Mouse (Mus musculus): ENCODE data around the gene Gm5580. TPM values are rescaled to one million over a fixed set of nuclear protein-coding genes. Genes with fewer than 3 reads are reported as not detected.

Gm5580 gene
- not detected for polyA plus RNA-seq (2014; fragmentation: Illumina TruSeq; extraction: RNeasy Lipid Tissue Mini Kit (QIAGEN cat#74804); ENCODE audit: low read depth, low replicate concordance)

GRCm38 (mm10) chr6:116550841-116551240 lies at the start of gene Gm5580:
TSS of gene Gm5580 (plus strand) at chr6:116551141.

GRCm38 (mm10) chr6:116506302-116507003 lies 44.5 kb upstream of the Gm5580 start, which contains the start of gene Olfr212:
TSS of gene Olfr212 (plus strand) at chr6:116506516.

DNA sequence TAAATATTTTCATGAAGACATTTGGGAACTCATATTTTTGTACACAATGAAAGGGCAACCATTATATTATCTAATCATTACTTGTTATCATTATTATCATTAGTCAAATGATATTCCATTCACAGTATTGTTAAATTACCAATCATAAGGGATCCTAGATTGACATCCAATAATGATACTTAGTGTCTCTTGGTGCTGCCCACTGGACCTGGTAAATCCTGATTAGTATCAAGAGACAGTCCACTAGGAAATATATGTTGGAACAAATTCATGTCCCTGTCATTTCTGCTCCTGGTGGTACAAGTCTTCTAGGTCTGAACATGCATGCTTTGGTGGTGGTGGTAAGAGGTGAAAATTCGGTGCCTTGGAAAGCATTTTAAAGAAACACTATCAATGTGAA lies 12.8 kb upstream of the Gm5580 start, which contains the start of gene Olfr213:
Gene Olfr213 (plus strand): TSS at position 301 of the 400 bp plus-strand sequence.

GRCm38 (mm10) chr6:116553935-116554334 lies 3.0 kb downstream of the Gm5580 start, which contains the start of gene Olfr214:
TSS of gene Olfr214 (plus strand) at chr6:116554235.

DNA sequence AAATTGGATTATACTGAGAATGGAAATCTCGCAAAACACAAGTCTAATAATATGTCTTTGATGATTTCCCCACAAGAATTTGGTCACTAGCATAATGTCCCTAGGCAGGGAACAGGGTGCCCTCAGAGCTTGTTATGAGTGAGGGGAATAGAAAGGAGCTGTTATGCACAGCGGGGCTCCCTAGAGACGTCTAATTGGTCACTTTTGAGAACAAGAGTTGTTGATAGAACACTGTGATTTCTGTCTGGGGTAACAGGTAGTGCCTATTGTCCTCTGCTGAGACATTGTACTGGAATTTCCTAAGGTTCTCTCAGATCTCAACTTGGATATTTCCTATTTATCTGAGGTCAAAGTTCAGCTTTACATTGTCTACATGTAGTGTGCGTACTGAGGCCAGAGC lies 33.2 kb downstream of the Gm5580 start, which contains the start of gene Olfr215:
Gene Olfr215 (minus strand): TSS at position 101 of the 400 bp plus-strand sequence.

Other genes with a start within 250 kb of the Gm5580 start
- 93.8 TPM for gene March8, start 213.1 kb upstream of the Gm5580 start, polyA plus RNA-seq (2014; fragmentation: Illumina TruSeq; extraction: RNeasy Lipid Tissue Mini Kit (QIAGEN cat#74804); ENCODE audit: low read depth, low replicate concordance)
- not detected for gene Alox5, start 90.0 kb upstream of the Gm5580 start, polyA plus RNA-seq (2014; fragmentation: Illumina TruSeq; extraction: RNeasy Lipid Tissue Mini Kit (QIAGEN cat#74804); ENCODE audit: low read depth, low replicate concordance)
- not detected for gene Olfr211, start 62.0 kb upstream of the Gm5580 start, polyA plus RNA-seq (2014; fragmentation: Illumina TruSeq; extraction: RNeasy Lipid Tissue Mini Kit (QIAGEN cat#74804); ENCODE audit: low read depth, low replicate concordance)
- not detected for gene Olfr212, start 44.6 kb upstream of the Gm5580 start, polyA plus RNA-seq (2014; fragmentation: Illumina TruSeq; extraction: RNeasy Lipid Tissue Mini Kit (QIAGEN cat#74804); ENCODE audit: low read depth, low replicate concordance)
- not detected for gene Olfr213, start 12.7 kb upstream of the Gm5580 start, polyA plus RNA-seq (2014; fragmentation: Illumina TruSeq; extraction: RNeasy Lipid Tissue Mini Kit (QIAGEN cat#74804); ENCODE audit: low read depth, low replicate concordance)
- not detected for gene Olfr214, start 3.1 kb downstream of the Gm5580 start, polyA plus RNA-seq (2014; fragmentation: Illumina TruSeq; extraction: RNeasy Lipid Tissue Mini Kit (QIAGEN cat#74804); ENCODE audit: low read depth, low replicate concordance)
- not detected for gene Olfr215, start 33.1 kb downstream of the Gm5580 start, polyA plus RNA-seq (2014; fragmentation: Illumina TruSeq; extraction: RNeasy Lipid Tissue Mini Kit (QIAGEN cat#74804); ENCODE audit: low read depth, low replicate concordance)
- 27.9 TPM for gene Zfp422, start 77.9 kb downstream of the Gm5580 start, polyA plus RNA-seq (2014; fragmentation: Illumina TruSeq; extraction: RNeasy Lipid Tissue Mini Kit (QIAGEN cat#74804); ENCODE audit: low read depth, low replicate concordance)
- gene Depp1, start 99.5 kb downstream of the Gm5580 start, polyA plus RNA-seq (2014; fragmentation: Illumina TruSeq; extraction: RNeasy Lipid Tissue Mini Kit (QIAGEN cat#74804); ENCODE audit: low read depth, low replicate concordance), result 11.9 TPM
- 2.1 TPM for gene Rassf4, start 122.8 kb downstream of the Gm5580 start, polyA plus RNA-seq (2014; fragmentation: Illumina TruSeq; extraction: RNeasy Lipid Tissue Mini Kit (QIAGEN cat#74804); ENCODE audit: low read depth, low replicate concordance)
- gene Tmem72, start 165.8 kb downstream of the Gm5580 start, polyA plus RNA-seq (2014; fragmentation: Illumina TruSeq; extraction: RNeasy Lipid Tissue Mini Kit (QIAGEN cat#74804); ENCODE audit: low read depth, low replicate concordance), result not detected

Data from liver, adult 10 weeks (tissue).